Mouse (Mus musculus) testis, adult 2 months (tissue): ENCODE results near the gene Astn2.

ENCODE experiments used
- CTCF ChIP-seq: fragments of 200-500 bp; IDR thresholded peaks from 2 replicates; pipeline ENCODE4 v1.5.1; 2012; ENCODE audit warnings: low read depth, mild to moderate bottlenecking, inconsistent platforms, low read length, moderate library complexity; ENCODE audit not compliant: control insufficient read depth, insufficient read depth, insufficient replicate concordance
- POLR2A ChIP-seq: fragments of 200-500 bp; IDR thresholded peaks from 2 replicates; pipeline ENCODE4 v1.6.1; 2012; ENCODE audit warnings: low read depth, mild to moderate bottlenecking, inconsistent platforms, low read length, moderate library complexity; ENCODE audit not compliant: control insufficient read depth

- no peak for TF ChIP-seq CTCF
- no peak for TF ChIP-seq POLR2A
These were observed 38.9 kb downstream of the Astn2 start for GRCm38 (mm10) chr4:66365500-66365899.
